Mouse (Mus musculus) kidney, postnatal 14 days (tissue): ENCODE measurements at regions not wholly inside any gene's neighbourhood (a gene's known extent, or its start where the extent isn't known, plus 50 kb on each side); places are given as distances from the start of the nearest gene placed in this dataset.

Source experiments
- DNase-seq: peaks from one replicate; pipeline ENCODE4 v3.0.0; 2022; ENCODE audit warnings: mixed read lengths

DNA sequence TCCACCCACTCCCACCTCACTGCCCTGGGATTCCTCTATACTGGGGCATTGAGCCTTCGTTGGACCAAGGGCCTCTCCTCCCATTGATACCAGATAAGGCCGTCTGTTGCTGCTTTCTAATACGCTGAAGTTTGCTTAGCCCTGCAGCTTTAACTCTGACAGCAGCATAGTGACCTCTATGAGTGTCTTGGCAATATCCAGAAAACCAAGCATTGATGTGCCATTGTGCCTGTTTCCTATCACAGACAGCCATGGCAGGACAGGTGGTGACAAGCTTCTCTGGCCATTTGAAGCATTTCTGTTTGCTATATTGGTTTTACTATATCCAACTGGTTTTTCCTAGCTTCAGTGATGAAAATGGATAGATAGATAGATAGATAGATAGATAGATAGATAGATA, 625.4 kb upstream of the Mpdz start:
- DNase-seq = no peak

DNA sequence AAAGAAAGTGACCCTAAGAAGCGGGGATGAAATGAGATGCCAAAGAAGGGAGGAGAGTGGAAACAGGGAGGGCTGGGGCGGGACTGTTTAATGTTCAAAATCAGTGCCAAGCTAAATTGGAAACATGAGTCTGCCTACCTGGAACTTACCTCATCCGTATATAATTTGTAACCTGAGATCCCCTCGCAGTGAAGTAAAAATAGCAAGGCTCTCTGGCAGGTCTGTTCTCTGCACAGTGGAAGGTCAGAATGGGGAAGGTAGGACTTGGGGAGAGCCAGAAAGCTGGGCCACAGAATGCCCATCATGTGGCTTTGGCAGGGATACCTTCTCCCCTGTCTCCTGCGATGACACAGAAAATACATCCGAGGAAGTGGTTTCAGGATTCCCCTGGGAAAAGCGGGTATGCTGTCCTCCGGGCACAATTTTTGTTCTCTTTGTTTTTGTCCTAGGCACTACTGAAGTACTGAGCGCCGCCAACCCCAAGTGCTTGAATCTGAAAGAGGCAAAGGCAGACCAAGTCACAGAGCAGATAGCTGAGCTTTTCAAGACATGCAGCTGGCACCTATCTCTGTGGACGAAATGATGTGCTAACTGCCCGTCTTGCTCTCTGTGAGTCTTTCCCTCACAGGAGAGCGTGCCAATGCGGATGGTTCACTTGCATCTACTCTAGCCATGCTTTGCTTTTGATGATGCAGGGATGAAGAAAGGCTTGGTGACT, 623.2 kb upstream of the Mpdz start:
- peak; percentile 24 for DNase-seq

DNA sequence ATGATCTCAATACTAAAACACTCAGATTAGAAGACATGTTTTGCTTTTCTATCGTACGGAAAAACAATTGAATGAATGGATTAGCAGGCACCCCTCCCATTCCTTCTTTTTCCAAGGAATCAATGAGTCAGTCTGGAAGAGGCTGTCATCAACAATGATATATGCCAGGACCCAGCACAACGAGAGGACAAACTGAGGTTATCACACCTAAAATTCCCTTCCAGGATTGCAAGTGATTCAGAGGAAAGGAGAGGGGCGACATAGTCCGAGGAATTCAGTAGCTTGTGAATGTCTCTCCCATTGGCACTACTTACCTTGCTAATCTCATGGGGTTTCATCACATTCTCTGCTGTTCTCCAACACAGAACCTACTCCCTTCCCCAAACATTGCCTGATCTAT, 620.1 kb upstream of the Mpdz start:
- DNase-seq = no peak

DNA sequence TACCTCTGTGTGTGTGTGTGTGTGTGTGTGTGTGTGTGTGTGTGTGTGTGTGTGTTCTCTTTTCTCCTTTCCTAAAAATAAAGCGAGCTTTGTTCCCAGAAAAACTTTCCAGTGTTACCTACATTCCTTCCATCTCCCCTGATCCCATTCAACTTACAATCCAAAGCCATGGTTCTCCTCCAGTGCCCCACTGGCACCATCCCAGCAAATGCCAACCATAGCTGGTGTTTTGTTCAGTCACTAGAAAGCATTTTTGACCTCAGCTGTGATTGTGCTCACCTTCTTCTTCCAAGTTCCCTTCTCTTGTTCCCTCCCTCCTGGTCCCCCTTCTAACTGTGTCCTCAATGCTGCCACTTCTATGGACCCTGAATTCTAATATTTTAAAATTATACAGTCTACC, 614.1 kb upstream of the Mpdz start:
- peak; percentile 74 for DNase-seq

DNA sequence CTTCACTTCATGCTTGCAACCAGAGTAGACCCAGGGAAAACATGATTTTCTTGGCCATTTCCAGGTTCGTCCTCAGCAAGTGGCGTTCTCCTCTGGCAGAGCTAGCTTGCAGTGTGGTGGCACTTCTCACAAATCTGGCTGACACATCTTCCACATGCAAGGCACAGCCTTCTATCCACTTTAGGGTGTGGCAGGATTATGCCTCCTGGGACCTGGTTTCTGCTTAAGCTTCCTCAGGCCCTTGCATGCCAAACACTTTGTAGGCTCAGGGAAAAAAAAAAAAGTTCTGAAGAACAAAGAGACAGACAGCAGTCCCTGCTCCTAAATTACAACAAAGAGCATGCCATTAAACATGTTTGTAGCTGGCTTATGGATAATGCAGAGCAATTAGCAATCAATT, 605.6 kb upstream of the Mpdz start:
- DNase-seq = no peak

DNA sequence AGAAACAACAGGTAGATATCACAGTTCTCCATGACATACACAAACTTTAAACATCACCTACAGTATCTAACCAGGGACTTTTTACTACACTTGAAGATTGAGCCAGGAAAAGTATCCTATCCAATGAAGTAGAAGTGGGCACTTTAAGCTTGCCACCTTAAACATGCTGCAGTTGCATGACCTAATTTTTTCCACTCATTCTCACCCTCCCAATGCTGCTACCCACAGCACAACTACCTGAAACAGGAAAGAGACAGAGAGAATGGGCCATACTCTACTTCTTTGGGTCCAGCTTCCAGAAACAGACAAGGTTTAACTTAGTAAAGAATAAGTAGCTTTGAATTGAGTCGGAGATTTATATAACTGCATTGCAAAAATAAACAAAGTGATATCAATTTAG, 594.9 kb upstream of the Mpdz start:
- no peak for DNase-seq

DNA sequence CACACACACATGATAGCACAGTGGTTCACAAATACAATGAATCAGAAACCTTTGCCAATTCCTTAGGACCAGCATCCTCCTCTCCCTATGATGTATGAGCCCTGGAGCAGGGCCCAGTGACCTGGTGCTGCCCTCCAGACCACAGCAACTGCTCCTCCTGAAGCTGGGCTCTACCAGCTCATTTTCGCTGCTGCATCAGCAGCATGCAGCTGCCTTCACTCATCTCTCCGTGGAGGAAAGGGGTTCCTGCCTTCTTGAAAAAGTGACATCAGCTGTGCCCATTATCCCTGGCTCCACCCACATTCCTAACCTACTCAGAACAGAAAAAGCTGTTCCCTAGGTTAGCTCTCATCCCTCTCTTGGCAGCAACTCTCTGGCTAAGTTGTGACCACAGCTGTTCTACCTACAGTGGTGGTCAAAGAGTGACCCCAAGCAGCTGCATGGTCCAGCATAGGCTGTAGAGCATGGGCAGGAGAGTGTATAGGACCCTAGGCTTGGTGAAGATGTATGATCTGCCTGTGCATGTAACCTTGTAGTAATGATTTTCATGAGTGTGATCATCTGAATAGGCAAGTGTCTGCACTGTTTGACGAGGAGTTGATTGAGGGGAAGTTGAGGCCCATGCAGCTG, 592.6 kb upstream of the Mpdz start:
- peak; percentile 54 for DNase-seq

DNA sequence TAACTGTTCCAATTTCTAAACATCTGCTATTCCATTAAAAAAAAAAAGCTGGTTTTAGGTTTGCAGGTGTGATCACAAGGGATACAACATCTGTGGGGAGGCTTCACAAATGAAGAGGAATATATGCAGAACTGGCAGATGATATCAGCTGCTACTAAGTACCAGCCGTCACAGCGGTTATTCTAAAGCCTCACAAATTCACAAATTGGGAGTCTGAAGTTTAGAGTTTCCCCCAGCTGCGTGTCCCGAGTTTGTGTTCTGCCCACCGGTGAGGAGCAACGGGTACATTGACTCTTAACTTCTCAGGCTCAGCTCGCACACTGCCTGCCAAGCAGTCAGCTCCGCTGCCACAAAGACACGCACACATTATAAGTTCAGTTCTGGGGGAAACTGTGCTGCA, 586.6 kb upstream of the Mpdz start:
- no peak for DNase-seq

DNA sequence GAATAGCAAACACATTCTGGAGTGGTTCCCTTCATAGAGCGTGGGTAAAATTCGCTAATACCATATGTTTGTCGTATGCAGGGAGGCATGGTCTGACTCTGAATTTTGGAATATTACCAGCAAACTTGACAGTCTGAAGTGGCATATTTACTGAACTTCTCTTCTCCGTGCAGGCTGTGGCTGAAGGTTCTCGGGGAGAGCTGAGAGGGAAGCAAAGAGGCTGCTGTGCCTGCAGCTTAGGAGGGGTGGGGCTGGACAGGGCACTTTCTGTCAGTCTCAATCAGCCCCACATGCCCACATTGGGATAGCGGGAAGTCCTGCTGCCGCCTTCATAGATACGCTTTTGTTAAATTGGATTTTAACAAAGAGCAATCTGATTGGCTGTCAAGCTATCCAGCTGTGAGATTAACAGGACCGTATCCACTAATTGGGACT, 584.8 kb upstream of the Mpdz start:
- DNase-seq = no peak

DNA sequence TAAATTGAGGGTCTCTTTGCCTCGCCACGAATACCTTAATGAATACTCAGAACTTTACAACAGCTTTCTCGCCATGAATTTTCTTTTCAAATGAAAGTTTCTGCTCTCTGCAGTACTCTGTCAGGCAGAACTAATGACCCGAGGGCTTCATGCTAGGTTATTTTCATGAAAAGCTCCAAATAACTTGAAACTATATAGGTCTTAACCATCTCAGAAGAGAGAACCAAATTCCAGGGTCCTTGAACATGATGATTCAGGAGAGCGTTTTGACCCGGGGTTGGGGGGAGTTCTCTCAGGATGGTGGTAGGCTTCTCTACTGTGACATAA, 558.8 kb upstream of the Mpdz start:
- no peak for DNase-seq

DNA sequence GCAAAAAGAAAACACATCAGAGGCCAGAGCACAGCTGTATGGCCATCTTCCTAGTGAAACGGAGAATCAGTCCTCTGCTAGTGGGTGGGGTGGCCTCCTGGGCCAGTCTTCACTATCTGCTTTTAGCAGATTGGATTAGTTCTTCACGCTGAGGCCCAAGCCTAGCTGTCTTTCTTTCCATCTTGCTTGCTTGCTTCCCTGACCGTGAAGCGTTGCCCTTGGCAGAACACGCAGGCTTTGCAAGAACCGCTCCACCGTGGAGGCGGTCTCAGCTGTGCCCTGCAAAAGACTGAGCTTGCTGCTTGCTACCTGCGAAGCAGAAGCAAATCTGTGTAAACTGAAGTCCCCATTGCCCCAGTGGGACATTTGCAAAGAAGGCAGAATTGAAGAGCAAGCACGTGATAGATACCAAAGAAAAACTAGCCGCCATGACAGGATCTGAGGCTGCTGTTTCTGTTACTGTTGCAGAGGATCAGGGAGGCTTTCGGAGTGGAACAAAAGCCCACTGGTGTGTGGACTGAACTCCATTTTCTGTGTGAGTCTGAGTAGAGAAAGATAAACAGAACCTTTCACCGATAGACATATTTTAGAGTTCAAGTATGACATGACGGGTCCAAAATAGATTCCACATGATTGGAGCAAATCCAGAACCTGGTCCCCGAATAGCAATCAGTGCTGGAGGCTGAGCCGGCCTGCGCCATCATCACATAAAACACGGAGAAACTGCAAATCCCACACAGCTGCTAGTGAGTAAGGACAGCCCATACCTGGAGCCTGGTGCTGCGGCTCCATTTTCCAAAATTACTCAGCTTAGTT, 558.2 kb upstream of the Mpdz start:
- peak; percentile 7 for DNase-seq

DNA sequence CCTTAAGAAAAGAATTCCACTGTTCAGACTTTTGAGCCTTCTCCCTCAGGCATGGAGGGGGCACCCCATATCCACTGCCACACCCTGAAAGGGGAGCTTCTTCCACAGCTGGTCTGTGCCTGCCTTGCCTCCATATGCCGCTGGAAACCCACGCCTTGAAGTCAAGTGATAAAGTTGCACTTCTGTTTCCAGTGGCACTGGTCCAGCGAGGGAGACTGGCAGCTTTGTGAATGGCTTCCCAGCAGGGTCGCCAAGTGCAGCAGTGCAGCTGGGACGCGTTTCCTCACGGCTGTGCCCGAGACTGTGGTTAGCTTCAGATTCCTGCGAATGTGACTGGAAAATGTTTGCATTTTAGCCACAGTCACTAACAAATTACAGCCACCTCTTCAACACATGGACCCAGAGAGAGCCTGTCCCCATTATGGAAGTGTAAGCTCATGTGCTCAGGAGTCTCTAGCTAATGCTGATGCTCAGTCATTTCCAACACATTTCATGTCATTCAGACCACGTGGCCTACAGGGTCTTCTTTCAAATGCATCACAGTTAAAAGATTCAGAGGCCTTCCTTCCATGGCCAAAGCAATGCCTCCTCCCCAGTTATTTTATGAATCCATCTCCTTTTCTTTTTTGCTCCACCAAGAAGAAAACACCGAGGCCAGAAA, 557.2 kb upstream of the Mpdz start:
- peak; percentile 38 for DNase-seq

DNA sequence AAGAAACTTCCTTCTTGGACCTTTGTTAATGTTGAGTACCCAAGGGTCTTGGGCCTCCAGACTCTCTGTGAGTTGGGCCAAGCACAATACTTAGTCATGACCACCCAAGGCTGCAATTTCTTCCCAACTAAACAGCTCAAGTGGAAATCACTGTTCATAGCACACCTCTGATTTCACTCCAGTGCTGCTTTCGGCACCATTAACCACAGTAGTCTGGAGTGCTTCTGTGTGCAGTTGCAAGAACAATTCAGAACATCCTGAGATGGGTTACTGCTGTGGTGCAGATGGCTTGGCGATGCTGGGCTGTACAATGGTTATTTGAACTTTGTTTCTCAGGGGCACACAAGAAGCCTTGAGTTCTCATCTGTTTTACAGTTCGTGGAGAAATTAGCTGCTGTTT, 556.5 kb upstream of the Mpdz start:
- no peak for DNase-seq

DNA sequence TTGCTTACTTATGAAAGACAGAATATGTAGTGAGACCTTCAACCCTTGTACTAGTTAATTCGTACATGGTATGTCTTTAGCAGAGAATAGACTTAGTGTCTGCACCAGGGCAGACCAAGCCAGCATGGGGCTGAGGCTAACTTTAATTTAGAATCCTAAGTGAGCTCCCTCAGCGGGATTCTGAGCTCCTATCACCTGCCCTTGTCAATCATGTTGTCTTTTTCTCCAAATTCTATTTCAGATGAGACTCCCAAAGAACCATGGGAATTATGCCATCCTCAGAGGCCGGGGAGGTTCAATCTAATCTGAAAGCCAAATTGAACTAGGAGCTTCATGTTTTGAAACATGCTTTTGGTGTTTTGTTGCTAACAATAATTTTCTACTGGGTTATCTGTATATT, 553.8 kb upstream of the Mpdz start:
- DNase-seq = no peak

DNA sequence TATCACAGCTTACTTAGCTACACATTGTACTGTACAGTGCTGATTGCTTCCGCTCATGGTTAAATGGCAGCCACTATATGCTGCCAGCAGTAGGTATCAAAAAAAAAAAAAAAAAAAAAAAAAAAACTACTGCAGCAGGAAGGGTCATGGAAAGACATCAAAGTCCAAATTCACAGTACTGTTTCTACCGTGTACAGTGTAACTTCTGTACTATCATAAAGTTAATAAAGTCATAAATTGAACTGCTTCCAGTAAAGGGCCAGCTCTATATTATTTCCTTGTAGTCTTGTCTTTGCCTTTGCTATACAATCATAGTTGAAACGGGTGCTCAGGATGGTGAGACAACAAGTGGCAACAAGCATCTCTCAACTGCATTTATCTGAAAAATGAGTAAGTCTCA, 552.6 kb upstream of the Mpdz start:
- no peak for DNase-seq

DNA sequence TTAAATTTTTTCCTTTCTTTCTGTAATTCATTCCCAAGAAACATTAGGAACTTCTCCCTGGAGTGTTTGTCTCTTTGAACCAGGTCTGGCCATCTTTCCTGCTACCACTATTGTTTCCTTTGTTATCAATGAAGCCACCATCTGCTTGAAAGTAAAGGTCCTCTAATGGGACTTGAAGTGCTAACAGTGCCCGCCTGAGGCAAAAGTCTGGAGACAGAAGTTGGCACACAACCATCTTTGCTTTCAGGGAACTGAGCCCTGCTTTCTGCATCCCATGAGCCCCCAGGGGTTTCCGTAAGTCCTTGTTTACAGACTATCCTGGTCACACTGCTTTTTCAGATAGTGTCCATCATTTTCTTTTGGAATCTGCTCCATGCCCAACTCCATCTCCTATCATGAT, 546.2 kb upstream of the Mpdz start:
- DNase-seq = no peak

DNA sequence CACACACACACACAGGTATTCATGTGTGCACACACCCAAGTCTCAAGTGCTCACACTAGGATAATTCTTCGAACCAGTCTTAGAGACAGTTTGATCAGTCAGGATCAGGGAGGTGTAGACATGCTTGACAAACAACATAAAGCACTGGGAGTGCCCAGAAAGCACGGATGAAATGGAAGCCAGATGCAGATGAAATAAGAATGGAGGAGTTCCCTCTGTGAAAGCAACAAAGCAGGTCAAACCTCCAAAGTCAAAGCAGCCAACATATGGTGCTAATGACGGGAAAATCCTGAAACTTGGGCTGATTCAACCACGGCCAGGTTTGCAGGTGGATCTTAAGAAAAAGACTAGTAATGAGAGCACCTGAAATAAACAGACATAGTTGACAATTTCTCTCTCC, 544.0 kb upstream of the Mpdz start:
- DNase-seq = no peak

DNA sequence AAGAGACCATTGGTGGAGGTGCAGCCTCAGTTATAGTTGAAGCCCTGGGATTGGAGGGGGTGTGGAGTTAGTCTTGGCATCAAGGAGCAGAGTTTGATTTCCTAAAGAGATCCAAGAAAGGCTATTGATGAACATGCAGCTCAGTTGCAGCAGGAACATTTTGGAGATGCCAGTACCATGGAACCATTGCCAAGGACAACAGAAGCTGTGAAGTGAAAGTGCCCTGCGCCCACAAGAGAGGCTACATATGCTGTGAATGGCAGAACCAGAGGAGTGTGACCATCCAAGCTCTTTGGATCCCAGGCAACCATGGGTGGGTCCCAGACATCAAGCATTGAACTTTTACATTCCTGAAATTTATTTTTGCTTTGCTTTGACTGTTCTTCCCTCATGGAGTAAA, 539.2 kb upstream of the Mpdz start:
- no peak for DNase-seq

DNA sequence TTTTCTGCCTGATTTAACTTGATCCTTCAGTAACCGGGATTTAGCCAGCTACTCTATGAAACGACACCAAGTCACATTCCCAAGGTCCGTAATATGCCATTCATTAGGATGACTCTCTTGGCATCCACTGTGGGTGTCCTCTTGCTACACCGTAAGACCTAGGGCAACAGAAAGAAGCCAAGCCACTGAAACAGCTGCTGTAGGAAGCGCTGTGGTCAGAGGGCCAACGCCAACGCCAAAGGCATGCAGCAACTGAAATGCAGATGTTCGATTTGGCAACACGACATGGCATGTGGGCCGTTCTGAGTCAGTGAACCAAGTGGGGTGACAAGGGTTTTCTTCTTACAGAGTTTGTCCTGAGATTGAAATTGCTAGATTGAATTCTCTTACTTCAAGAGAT, 527.9 kb upstream of the Mpdz start:
- no peak for DNase-seq

DNA sequence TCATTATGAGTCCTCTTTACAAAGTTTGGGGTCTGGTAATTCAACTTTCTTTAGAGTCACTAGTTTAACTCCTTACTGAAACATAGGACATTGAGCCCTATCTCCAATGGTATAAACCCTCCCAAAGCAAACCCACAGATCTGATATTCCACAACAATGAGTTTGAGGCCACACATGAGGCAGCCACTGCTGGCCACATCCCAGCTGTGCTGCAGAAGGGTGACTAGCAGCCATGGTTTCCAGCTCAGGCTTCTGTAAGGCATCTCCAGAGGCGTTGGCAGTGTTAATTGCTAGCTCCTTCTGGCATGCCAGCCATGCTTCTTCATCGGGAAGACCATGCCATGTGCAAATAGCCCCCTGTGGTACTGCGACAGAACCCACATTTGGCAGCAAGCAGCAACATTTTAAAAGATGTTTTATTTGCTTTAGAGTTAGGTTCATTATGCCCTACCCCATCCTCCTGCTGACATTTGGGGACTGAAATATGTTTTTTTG, 527.1 kb upstream of the Mpdz start:
- DNase-seq = no peak

DNA sequence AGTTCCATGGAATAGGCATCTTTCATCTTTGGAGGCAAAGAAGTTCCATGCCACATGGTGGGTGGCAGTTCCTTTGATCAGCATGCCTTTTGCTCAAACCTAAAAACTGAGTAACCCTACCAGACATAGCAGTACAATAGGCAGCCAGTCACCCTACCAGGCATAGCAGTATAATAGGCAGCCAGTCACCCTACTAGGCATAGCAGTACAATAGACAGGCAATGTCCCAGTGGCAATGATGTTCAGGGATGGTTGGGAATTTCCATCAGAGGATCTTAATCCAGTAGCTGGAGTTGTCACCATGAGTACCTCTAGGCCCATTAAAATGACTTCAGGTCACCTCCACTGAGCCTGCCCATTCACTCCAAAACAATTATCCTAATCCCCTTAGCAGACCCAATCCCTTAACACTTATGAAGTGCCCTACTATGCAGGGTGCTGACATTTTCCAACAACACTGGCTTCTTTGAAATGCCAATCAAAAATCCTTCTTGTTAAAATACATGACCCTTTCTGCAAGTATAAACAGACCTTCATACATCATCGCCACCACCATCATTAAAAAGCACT, 523.5 kb upstream of the Mpdz start:
- no peak for DNase-seq

DNA sequence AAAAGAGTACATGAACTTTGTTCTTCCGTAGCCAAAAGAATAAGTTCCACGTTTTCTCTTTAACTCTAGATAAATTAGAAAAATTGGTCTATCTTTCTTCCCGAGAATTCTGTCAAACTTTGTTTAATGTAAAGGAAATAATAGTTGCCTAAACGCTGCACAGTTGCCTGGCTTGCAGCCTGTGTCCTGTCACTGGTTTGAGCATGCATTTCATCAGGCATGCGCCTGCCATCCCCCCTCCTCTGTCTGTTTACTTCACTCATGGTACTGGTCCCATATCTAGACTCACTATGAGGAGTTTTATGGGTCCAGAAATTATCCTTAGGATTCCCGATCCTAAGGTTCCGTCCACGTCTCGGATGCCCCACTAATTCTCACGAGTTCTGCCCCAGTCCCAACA, 520.5 kb upstream of the Mpdz start:
- no peak for DNase-seq

DNA sequence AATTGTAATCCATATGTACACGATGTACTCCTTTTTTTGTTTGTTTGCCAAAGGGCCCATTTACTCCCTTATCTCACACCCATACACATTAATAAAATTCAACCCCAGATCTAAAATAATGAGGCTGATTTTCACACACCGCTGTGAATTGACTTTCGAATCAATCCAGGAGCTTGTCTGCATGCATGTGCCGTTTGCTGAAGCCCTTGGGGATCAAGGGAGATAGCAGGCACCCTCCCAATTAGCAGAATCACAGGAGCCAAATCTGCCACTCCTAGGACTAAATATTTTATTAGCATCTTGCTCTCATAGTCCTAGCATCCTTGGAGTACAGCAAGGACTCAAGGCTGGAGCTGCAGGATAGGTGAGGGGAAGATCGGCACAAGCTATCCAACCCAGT, 520.0 kb upstream of the Mpdz start:
- no peak for DNase-seq
